ENCODE assay signal across 8 mouse cellular contexts in the genomic region with DNA sequence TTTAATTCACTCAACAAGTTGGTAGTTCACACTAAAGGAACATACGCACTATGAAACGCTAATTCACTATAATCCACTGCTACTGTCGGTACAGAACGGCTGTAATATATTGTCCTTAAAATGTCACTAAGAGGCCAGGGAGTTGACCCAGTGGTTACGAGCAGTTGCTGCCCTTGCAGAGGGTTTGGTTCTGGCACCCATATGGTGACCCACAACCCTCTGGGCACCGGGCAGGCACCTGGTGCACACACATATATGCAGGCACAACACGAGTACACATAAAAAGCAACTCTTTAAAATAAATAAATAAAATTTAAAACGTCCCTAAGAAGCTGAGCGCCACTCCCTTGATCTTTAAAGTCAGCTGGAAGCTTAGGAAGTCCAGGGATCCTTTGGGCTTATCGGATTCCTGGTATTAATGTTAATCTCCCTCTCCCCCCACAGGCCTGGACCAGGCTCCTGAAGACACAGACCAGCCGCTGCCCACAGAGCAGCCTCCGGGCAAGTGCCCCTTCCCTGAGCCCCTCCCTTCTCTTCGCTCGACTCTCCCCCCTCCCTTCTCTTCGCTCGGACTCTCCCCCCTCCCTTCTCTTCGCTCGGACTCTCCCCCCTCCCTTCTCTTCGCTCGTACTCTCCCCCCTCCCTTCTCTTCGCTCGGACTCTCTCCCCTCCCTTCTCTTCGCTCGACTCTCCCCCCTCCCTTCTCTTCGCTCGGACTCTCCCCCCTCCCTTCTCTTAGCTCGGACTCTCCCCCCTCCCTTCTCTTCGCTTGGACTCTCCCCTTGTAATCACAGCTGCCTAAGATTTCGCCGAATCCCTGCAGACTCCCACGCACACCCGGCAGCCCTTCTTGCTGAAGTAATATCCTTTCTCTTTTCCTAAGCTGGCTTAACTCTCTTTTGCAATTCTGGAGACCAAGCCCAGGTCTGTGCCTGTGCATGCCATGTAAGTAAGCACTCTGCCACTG. TPM values are rescaled to one million over a fixed set of nuclear protein-coding genes. Genes with fewer than 3 reads are reported as not detected.
A peak's percentile ranks its signal among the peaks of the same experiment; 100 is the strongest.
DNase-seq lines count a peak whose midpoint lies in the region; ATAC-seq and TF ChIP-seq lines count a peak whose summit lies in the region.
"Had no signal": no experiment of that assay in that cellular context is flagged by ENCODE, and none has a peak within 500 bp of the region (broad histone marks: within the 10 kb centered on the region; RNA-seq: fewer than 3 reads in every experiment).

No protein-coding gene starts in this region.

- H3K4me2 ChIP-seq in lung, postnatal 0 days (replicated peaks; ENCODE audit: low read depth, low read length), result peak overlapping the region; percentile 37
- peak overlapping the region; percentile 63 for H3K4me2 ChIP-seq in midbrain, postnatal 0 days (ENCODE audit: low read depth, low read length, poor library complexity, severe bottlenecking)

- no peak for TF ChIP-seq POLR2A in lung, adult 2 months (IDR thresholded peaks at IDR 0.05; ENCODE audit: borderline replicate concordance, extremely low read depth, low read depth, low read length)

- no peak for ATAC-seq in lung, postnatal 0 days
- no peak for ATAC-seq in midbrain, postnatal 0 days (ENCODE audit: low FRiP score)

- DNase-seq in lung, postnatal 0 days (ENCODE audit: low spot score), result no peak
- DNase-seq in lung, adult 2 months, result no peak
- no peak for DNase-seq in forebrain, embryonic 10.5 days (ENCODE audit: extremely low spot score, low spot score)
- DNase-seq in layer of hippocampus, postnatal 36 days, result peak; percentile 29 to 36
- DNase-seq in midbrain, postnatal 0 days (ENCODE audit: low spot score), result peak; percentile 57
- no peak for DNase-seq in adrenal gland, adult 8-10 months
- DNase-seq in gastrocnemius, adult 8-10 months (ENCODE audit: low spot score in 2 of 2), result no peak

- no peaks in the 10 kb centered on the region for H3K9me3 ChIP-seq in lung, postnatal 0 days (ENCODE audit: low read length)
- peaks cover 2% of the 10 kb centered on the region; the same call in 1 of the 2 replicates for H3K9me3 ChIP-seq in forebrain, embryonic 10.5 days
- H3K9me3 ChIP-seq in midbrain, postnatal 0 days (ENCODE audit: low read length), result no peaks in the 10 kb centered on the region

- H3K4me1 ChIP-seq in lung, postnatal 0 days (ENCODE audit: insufficient read depth, low read depth, low read length), result no peaks in the 10 kb centered on the region
- no peaks in the 10 kb centered on the region for H3K4me1 ChIP-seq in lung, adult 2 months (ENCODE audit: control insufficient read depth, insufficient read depth, low read length)
- peaks cover 12% of the 10 kb centered on the region for H3K4me1 ChIP-seq in forebrain, embryonic 10.5 days
- no peaks in the 10 kb centered on the region for H3K4me1 ChIP-seq in midbrain, postnatal 0 days (ENCODE audit: insufficient read depth, low read length)

- no peak overlapping the region for H3K27ac ChIP-seq in lung, postnatal 0 days (ENCODE audit: low read length)
- 0 out of 2 replicates have a peak overlapping the region, but pooled peaks have one; percentile 25 for H3K27ac ChIP-seq in forebrain, embryonic 10.5 days
- peak overlapping the region; percentile 47; the same call in 1 of the 2 replicates for H3K27ac ChIP-seq in midbrain, postnatal 0 days (ENCODE audit: low read depth, low read length)

- no peak for TF ChIP-seq CTCF in lung, postnatal 0 days (IDR thresholded peaks at IDR 0.05)
- TF ChIP-seq CTCF in lung, adult 2 months (IDR thresholded peaks at IDR 0.05; ENCODE audit: insufficient read depth, low read length), result no peak
- TF ChIP-seq CTCF in midbrain, postnatal 0 days (IDR thresholded peaks at IDR 0.05), result no peak

- WGBS in lung, postnatal 0 days, result 9% methylated on average over 29 of the region's 32 CpGs
- WGBS in lung, adult 2 months, result 10% methylated on average over 24 of the region's 32 CpGs
- 14% methylated on average over 29 of the region's 32 CpGs for WGBS in forebrain, embryonic 10.5 days
- WGBS in midbrain, postnatal 0 days, result 6% methylated on average over 25 of the region's 32 CpGs

- no peak overlapping the region for H3K9ac ChIP-seq in lung, postnatal 0 days (replicated peaks; ENCODE audit: low read depth)
- peak overlapping the region; percentile 42; the same call in 1 of the 2 replicates for H3K9ac ChIP-seq in midbrain, postnatal 0 days (replicated peaks; ENCODE audit: low read length, poor library complexity, severe bottlenecking)

- TF ChIP-seq EP300 in lung, postnatal 0 days (IDR thresholded peaks at IDR 0.05), result no peak

- H3K27me3 ChIP-seq in lung, postnatal 0 days (replicated peaks; ENCODE audit: insufficient read depth, low read length), result no peaks in the 10 kb centered on the region
- peaks cover 4% of the 10 kb centered on the region; the same call in 1 of the 2 replicates for H3K27me3 ChIP-seq in forebrain, embryonic 10.5 days (ENCODE audit: poor library complexity, severe bottlenecking)
- no peaks in the 10 kb centered on the region for H3K27me3 ChIP-seq in midbrain, postnatal 0 days (ENCODE audit: insufficient read depth, low read length)

- no peaks in the 10 kb centered on the region for H3K36me3 ChIP-seq in lung, postnatal 0 days (ENCODE audit: insufficient read depth, low read length)
- no peaks in the 10 kb centered on the region for H3K36me3 ChIP-seq in forebrain, embryonic 10.5 days (replicated peaks)
- H3K36me3 ChIP-seq in midbrain, postnatal 0 days (ENCODE audit: insufficient read depth, low read length), result no peaks in the 10 kb centered on the region

- peak overlapping the region; percentile 5; the same call in 1 of the 2 replicates for H3K4me3 ChIP-seq in lung, postnatal 0 days (ENCODE audit: low read depth, low read length)
- H3K4me3 ChIP-seq in lung, adult 2 months (replicated peaks; ENCODE audit: extremely low read depth, low read depth, low read length), result no peak overlapping the region
- peak overlapping the region; percentile 49 for H3K4me3 ChIP-seq in forebrain, embryonic 10.5 days
- H3K4me3 ChIP-seq in midbrain, postnatal 0 days (ENCODE audit: low read depth, low read length), result peak overlapping the region; percentile 34
- H3K4me3 ChIP-seq: erythroblast, embryonic 14.5 days had no signal

RNA-seq across cellular contexts. Expression of a gene that starts 15.7 kb away (rescaled TPM):
- not detected in 2 replicates for polyA plus RNA-seq in lung, postnatal 0 days (2015; fragmentation: Nextera tagmentation; extraction: Ambion mirVana)
- polyA plus RNA-seq in lung, adult 2 months (2012; rRNA removed), result 0.12 TPM in 1 of 2 replicates, not detected in the other
- polyA plus RNA-seq in forebrain, embryonic 10.5 days (2016; fragmentation: Nextera tagmentation; extraction: Ambion mirVana), result not detected in 2 replicates
- under 1 TPM in 1 of 2 experiments, not detected in 1; 0.73 TPM for total RNA-seq in layer of hippocampus, postnatal 36 days (2021)
- not detected in 2 replicates for total RNA-seq in midbrain, postnatal 0 days (2014; rRNA removed)
- polyA plus RNA-seq in midbrain, postnatal 0 days (2015; fragmentation: Nextera tagmentation; extraction: Ambion mirVana), result not detected in 2 replicates
- under 1 TPM in 1 of 4 experiments, not detected in 3; 0.56 TPM for total RNA-seq in adrenal gland, adult 8-10 months (2022)
- total RNA-seq in gastrocnemius, adult 8-10 months (2022), result not detected

RNA-seq across cellular contexts. Expression of a gene that starts 19.6 kb away (rescaled TPM):
- 0.12 TPM in 2 replicates for polyA plus RNA-seq in lung, postnatal 0 days (2015; fragmentation: Nextera tagmentation; extraction: Ambion mirVana)
- polyA plus RNA-seq in lung, adult 2 months (2012; rRNA removed), result not detected in 2 replicates
- 0.07 TPM in 1 of 2 replicates, not detected in the other for polyA plus RNA-seq in forebrain, embryonic 10.5 days (2016; fragmentation: Nextera tagmentation; extraction: Ambion mirVana)
- total RNA-seq in layer of hippocampus, postnatal 36 days (2021), result 1 to 10 TPM; 1.2 TPM
- total RNA-seq in midbrain, postnatal 0 days (2014; rRNA removed), result 0.33 TPM in 1 of 2 replicates, not detected in the other
- polyA plus RNA-seq in midbrain, postnatal 0 days (2015; fragmentation: Nextera tagmentation; extraction: Ambion mirVana), result 0.11 TPM in 1 of 2 replicates, not detected in the other
- not detected for total RNA-seq in adrenal gland, adult 8-10 months (2022)
- not detected for total RNA-seq in gastrocnemius, adult 8-10 months (2022)
- polyA plus RNA-seq: erythroblast, embryonic 14.5 days had no signal

RNA-seq across cellular contexts. Expression of a gene that starts 20.2 kb away (rescaled TPM):
- polyA plus RNA-seq in lung, postnatal 0 days (2015; fragmentation: Nextera tagmentation; extraction: Ambion mirVana), result not detected in 2 replicates
- polyA plus RNA-seq in lung, adult 2 months (2012; rRNA removed), result not detected in 2 replicates
- 0.29 and 0.52 TPM in 2 replicates for polyA plus RNA-seq in forebrain, embryonic 10.5 days (2016; fragmentation: Nextera tagmentation; extraction: Ambion mirVana)
- 10 to 100 TPM; 12.3 to 21.0 TPM for total RNA-seq in layer of hippocampus, postnatal 36 days (2021)
- 0.99 and 4.9 TPM in 2 replicates for total RNA-seq in midbrain, postnatal 0 days (2014; rRNA removed)
- 0.32 and 0.43 TPM in 2 replicates for polyA plus RNA-seq in midbrain, postnatal 0 days (2015; fragmentation: Nextera tagmentation; extraction: Ambion mirVana)
- not detected for total RNA-seq in adrenal gland, adult 8-10 months (2022)
- not detected for total RNA-seq in gastrocnemius, adult 8-10 months (2022)

RNA-seq across cellular contexts. Expression of a gene that starts 32.4 kb away (rescaled TPM):
- 6.8 and 8.1 TPM in 2 replicates for polyA plus RNA-seq in lung, postnatal 0 days (2015; fragmentation: Nextera tagmentation; extraction: Ambion mirVana)
- 9.5 and 11.8 TPM in 2 replicates for polyA plus RNA-seq in lung, adult 2 months (2012; rRNA removed)
- polyA plus RNA-seq in forebrain, embryonic 10.5 days (2016; fragmentation: Nextera tagmentation; extraction: Ambion mirVana), result 25.4 and 33.7 TPM in 2 replicates
- 1,000 to 10,000 TPM; 1,244 to 1,325 TPM for total RNA-seq in layer of hippocampus, postnatal 36 days (2021)
- 923 and 924 TPM in 2 replicates for total RNA-seq in midbrain, postnatal 0 days (2014; rRNA removed)
- 811 and 814 TPM in 2 replicates for polyA plus RNA-seq in midbrain, postnatal 0 days (2015; fragmentation: Nextera tagmentation; extraction: Ambion mirVana)
- total RNA-seq in adrenal gland, adult 8-10 months (2022), result 10 to 100 TPM; 45.2 to 59.3 (median 46.7) TPM
- total RNA-seq in gastrocnemius, adult 8-10 months (2022), result 1 to 10 TPM in 1 of 4 experiments, under 1 TPM in 3; 0.46 to 1.5 (median 0.71) TPM

RNA-seq across cellular contexts. Expression of a gene that starts 56.2 kb away (rescaled TPM):
- polyA plus RNA-seq in lung, postnatal 0 days (2015; fragmentation: Nextera tagmentation; extraction: Ambion mirVana), result 1.9 and 2.5 TPM in 2 replicates
- polyA plus RNA-seq in lung, adult 2 months (2012; rRNA removed), result 7.2 and 8.6 TPM in 2 replicates
- 1.3 and 1.5 TPM in 2 replicates for polyA plus RNA-seq in forebrain, embryonic 10.5 days (2016; fragmentation: Nextera tagmentation; extraction: Ambion mirVana)
- total RNA-seq in layer of hippocampus, postnatal 36 days (2021), result 1 to 10 TPM; 3.1 to 3.4 TPM
- 2.1 and 2.2 TPM in 2 replicates for total RNA-seq in midbrain, postnatal 0 days (2014; rRNA removed)
- 2.2 and 2.8 TPM in 2 replicates for polyA plus RNA-seq in midbrain, postnatal 0 days (2015; fragmentation: Nextera tagmentation; extraction: Ambion mirVana)
- total RNA-seq in adrenal gland, adult 8-10 months (2022), result 1 to 10 TPM in 3 of 4 experiments, under 1 TPM in 1; 0.73 to 2.4 (median 1.7) TPM
- under 1 TPM in 1 of 4 experiments, not detected in 3; 0.40 TPM for total RNA-seq in gastrocnemius, adult 8-10 months (2022)

Comparison
In these comparisons a context has a peak if more than half of its experiments do, and no peak if none do; other contexts are left out.
1. DNase-seq: peak in layer of hippocampus, postnatal 36 days (2 of 2) and midbrain, postnatal 0 days (single experiment); none in lung, postnatal 0 days (single experiment), lung, adult 2 months (single experiment), forebrain, embryonic 10.5 days (single experiment), adrenal gland, adult 8-10 months (single experiment) and gastrocnemius, adult 8-10 months (0 of 2).